Mouse (Mus musculus) kidney, adult 11 months (tissue): Measurements from ENCODE around the gene Gm21983.

Experiments
- DNase-seq: peaks from one replicate; pipeline ENCODE4 v3.0.0; 2022

Gene Gm21983

GRCm38 (mm10) chr7:27184964-27185363 is 4.1 kb upstream of the Gm21983 start:
- DNase-seq, result no peak

DNA sequence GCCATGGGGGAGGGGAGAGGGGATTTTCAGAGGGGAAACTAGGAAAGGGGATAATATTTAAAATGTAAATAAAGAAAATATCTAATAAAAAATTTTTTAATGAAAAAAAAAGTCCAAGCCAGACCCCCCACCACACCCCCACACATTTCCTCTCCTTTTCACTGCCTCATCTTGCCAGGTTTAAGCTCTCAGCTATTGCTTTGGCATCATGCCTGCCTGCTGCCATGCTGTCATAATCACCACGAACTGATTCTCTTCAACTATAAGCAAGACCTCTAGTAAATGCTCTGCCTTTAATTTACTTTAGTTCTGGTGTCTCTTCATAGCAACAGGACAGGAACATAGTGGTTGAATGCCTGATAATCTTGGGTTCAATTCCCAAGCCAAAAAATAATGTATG is 1.6 kb upstream of the Gm21983 start:
- no peak for DNase-seq

- DNase-seq, result peak; percentile 87
Measured at GRCm38 (mm10) chr7:27180036-27180435, 850 bp downstream of the Gm21983 start.

DNA sequence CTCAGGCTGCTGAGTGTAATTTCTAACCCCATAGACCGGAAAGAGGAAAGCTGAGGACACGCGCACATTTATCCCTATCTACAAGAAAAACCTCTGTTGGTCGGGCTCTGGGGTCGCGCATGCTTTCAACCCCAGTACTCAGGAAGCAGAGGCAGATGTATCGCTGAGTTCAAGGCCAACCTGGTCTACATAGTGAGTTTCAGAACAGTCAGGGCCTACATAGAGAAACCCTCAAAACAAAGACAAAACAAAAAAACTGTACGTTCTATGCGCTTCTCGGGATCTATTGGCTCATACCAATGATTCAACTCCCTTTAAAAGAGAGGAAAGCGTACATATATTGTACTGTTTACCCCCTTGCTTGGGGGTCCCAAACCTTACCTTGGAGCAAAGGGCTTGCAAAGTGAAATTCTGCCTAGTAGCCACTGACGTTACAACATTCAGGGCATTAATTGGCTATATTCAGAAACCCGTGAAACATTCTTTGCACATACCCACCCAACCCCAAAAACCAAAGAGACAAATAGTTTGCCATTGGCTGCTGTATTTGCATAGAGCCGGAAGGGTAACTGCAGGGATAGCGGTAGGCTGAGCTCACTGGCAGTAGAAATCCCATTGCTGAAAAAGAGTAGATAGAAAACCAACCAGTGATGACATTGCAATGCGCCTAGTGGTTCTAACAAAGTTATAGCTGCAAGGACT is 1.5 kb downstream of the Gm21983 start:
- DNase-seq, result no peak

GRCm38 (mm10) chr7:27178324-27179216 is 2.3 kb downstream of the Gm21983 start, which contains the start of gene Rab4b:
Gene Rab4b (minus strand): TSS chr7:27178896.
- peak; percentile 100 for DNase-seq

GRCm38 (mm10) chr7:27177942-27178323 is 3.0 kb downstream of the Gm21983 start:
- no peak for DNase-seq

- no peak for DNase-seq
Measured at GRCm38 (mm10) chr7:27174896-27175295, 6.0 kb downstream of the Gm21983 start.

GRCm38 (mm10) chr7:27174496-27174895 is 6.4 kb downstream of the Gm21983 start:
- no peak for DNase-seq

- DNase-seq, result no peak
Measured at GRCm38 (mm10) chr7:27170981-27171380, 9.9 kb downstream of the Gm21983 start.

GRCm38 (mm10) chr7:27168371-27168770 is 12.5 kb downstream of the Gm21983 start:
- no peak for DNase-seq

- no peak for DNase-seq
Measured at GRCm38 (mm10) chr7:27167475-27168094, 13.3 kb downstream of the Gm21983 start.

GRCm38 (mm10) chr7:27166614-27167474 is 14.0 kb downstream of the Gm21983 start, which contains the start of gene Egln2:
Gene Egln2 (minus strand): TSS chr7:27166802.
- DNase-seq, result peak; percentile 97

GRCm38 (mm10) chr7:27166229-27166613 is 14.7 kb downstream of the Gm21983 start:
- DNase-seq, result peak; percentile 92

- DNase-seq, result no peak
Measured at GRCm38 (mm10) chr7:27165696-27166095, 15.2 kb downstream of the Gm21983 start.

DNA sequence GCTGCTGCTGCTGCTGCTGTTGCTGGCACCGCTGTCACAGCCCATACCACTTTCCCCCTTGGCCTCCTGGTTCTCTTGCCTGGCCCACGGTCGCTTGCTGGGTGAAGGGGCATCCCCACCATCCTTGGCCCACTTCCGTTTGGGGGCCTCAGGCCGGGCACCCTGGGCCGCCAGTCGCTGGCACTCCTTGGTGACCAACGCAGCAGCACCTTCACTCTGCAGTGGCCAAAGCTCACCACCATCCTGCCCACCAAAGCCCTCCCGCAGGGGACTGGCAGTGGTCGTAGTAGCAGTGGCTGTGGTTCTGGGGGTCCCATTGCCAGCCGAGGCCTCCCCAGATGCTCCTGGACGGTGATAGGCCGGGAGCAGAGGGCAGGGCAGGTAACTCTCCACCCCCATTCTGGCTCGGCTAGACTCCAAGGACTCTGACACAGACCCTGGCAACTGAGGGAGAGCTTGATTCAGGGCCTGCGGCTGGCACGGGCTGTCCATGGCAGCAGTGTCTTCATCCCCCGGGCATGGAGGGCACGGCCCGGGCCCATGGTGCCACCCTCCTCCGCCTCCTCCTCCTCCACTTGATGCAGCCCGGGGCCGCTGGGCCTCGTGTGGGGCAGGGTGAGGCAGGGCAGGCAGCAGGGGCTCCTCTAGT is 15.8 kb downstream of the Gm21983 start:
- peak; percentile 65 for DNase-seq

DNA sequence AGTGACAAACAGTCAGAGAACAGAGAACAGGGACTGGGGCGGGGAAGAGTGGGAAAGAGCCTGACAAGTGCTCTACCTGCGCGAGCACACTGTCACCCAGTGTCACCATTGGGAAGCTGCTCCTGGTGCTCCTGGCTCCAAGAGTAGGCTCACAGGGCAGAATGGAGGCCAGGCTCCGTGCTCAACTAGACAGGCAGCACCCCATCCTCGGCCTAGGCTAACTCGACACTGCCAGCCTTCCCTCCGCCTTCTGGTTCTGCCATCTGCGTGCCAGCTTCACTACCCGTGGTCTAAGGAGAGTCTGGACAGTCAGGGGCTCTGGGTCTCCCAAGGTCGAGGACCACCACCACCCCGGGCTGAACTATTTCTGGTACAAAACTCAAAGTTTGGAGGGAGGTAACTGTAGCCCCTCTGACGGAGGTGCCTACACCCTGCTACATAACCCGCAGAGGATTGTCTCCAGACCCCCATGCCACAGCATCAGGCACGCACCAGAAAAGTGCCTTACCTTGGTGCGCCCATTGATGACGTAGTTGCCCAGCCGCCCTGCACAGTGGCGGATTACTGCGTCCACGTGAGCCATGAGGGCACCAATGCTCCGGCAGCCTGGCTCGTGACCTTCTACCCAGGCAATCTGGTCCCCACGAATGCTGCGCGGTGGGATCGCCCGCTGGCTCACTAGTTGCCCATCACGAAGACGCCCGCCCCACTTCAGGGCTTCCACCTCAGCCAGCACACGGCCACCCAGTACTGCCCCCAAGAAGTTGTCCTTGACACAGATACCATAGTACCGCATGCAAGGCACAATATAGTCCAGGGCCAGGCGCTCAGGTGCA is 16.6 kb downstream of the Gm21983 start:
- DNase-seq, result peak; percentile 48

DNA sequence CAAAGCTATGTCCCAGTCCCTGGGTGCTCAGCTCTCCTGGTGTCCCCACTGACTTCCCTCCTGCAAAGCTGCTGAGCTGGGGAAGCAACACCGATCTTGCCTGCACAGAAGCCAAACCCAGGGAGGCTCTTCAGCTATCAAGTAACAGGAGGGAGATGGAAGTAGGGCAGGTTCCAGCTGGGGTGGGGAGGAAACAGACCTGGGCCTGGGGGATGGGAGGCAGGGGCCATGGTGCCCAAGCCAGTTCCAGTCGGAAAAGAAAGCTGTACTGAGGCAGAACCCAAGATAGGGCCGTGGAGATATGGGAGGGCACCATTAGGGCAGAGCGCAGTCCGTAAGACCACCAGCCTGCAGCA is 17.5 kb downstream of the Gm21983 start:
- DNase-seq, result no peak

DNA sequence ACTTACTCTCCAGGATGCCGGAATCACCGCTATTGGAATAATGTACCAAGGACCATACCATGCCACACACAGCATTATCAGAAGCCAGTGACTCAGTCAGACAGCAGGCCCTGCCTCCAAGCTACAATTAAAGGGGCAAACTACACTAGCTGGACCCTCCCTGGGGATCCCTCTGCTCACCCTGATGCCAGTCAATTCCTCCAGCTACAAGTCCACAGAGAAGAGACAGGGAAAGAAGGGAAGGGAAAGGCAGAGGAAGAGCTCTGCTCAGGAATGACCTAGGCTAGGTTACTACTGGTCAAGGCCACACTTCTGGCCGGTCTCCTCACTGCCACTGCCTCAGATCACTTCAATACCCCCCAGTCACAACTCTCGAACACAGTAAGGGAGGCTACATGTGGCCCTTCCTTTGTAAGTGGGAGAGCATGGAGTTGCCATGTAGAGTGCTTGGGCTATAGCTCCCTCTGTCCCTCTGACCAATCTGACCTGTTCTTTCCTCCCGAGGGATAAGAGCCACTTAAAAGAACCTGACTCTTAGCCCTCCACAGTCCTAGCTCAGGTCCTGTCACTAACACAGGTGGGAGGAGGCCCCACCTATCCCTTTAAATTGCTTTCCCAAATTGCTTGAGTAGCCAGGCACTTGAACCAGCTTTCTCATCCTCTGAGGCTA is 18.0 kb downstream of the Gm21983 start:
- no peak for DNase-seq

GRCm38 (mm10) chr7:27161744-27162143 is 19.1 kb downstream of the Gm21983 start:
- no peak for DNase-seq

DNA sequence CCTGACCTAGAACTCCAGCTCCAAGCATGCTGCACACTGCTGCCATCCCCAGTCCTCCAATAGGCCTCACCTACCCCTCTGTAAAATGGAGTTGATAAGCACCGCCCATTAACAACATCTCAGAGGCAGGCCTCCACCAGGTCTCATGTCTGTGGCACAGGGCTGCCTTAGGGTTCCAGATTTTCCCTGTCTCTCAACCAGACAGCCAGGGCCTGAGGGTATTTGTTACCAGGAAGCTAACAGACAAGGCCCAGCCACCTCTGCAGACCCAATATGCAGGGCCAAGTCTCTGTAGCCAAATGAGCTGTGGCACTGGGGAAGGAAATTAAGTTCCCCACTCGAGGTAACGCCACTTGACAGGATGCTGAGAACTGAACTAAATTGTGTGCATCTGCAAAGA is 20.0 kb downstream of the Gm21983 start:
- DNase-seq, result no peak

GRCm38 (mm10) chr7:27159882-27160281 is 21.0 kb downstream of the Gm21983 start:
- peak; percentile 91 for DNase-seq
